17 mouse cellular contexts compared by ENCODE assay signal in genomic region chr5:112924806-112925205, GRCm38 (mm10).
"Had no signal": no experiment of that assay in that cellular context is flagged by ENCODE, and none has a peak within 500 bp of the region (broad histone marks: within the 10 kb centered on the region; RNA-seq: fewer than 3 reads in every experiment).

No protein-coding gene starts in this region.

- H3K4me2 ChIP-seq: lung, embryonic 15.5 days; midbrain, embryonic 11.5 days; midbrain, embryonic 13.5 days; midbrain, embryonic 15.5 days; neural tube, embryonic 12.5 days; stomach, embryonic 15.5 days had no signal

- H3K36me3 ChIP-seq: midbrain, embryonic 15.5 days; neural tube, embryonic 12.5 days; stomach, embryonic 15.5 days had no signal

- H3K27me3 ChIP-seq: lung, embryonic 15.5 days; midbrain, embryonic 13.5 days; midbrain, embryonic 15.5 days; neural tube, embryonic 12.5 days; stomach, embryonic 15.5 days had no signal

- ATAC-seq: lung, postnatal 0 days; midbrain, embryonic 13.5 days; midbrain, embryonic 15.5 days had no signal

- H3K27ac ChIP-seq: lung, embryonic 15.5 days; macrophage; midbrain, embryonic 13.5 days; midbrain, embryonic 15.5 days; neural tube, embryonic 12.5 days; stomach, embryonic 15.5 days; stomach, postnatal 0 days had no signal

- H3K9ac ChIP-seq: lung, embryonic 15.5 days; midbrain, embryonic 13.5 days; midbrain, embryonic 15.5 days; neural tube, embryonic 12.5 days; stomach, embryonic 15.5 days had no signal

- H3K4me1 ChIP-seq: megakaryocyte, embryonic 14.5 days had no signal

- DNase-seq: lung, adult 2 months; lung, postnatal 14 days; lung, postnatal 36 days; right cerebral cortex, postnatal 14 days; thymus, adult 2 months; thymus, postnatal 25 days; thymus, postnatal 4 days had no signal

- H3K4me3 ChIP-seq: lung, embryonic 15.5 days; megakaryocyte, embryonic 14.5 days; midbrain, embryonic 13.5 days; midbrain, embryonic 15.5 days; neural tube, embryonic 12.5 days; stomach, embryonic 15.5 days had no signal

- H3K9me3 ChIP-seq: lung, embryonic 15.5 days; megakaryocyte, embryonic 14.5 days; midbrain, embryonic 13.5 days; midbrain, embryonic 15.5 days; neural tube, embryonic 12.5 days; stomach, embryonic 15.5 days had no signal
